Mouse (Mus musculus): ENCODE results near the gene Meox1.

Gene Meox1

GRCm38 (mm10) chr11:101858742-101859141 is 35.4 kb downstream of the Meox1 start:
- no peak for ATAC-seq (ENCODE audit: insufficient number of reproducible peaks, low FRiP score, low TSS enrichment)

- ATAC-seq (ENCODE audit: insufficient number of reproducible peaks, low FRiP score, low TSS enrichment): no peak
These were observed 38.0 kb downstream of the Meox1 start for GRCm38 (mm10) chr11:101855950-101856712.

- no peak for ATAC-seq (ENCODE audit: insufficient number of reproducible peaks, low FRiP score, low TSS enrichment)
These were observed 43.1 kb downstream of the Meox1 start for GRCm38 (mm10) chr11:101851042-101851441.

GRCm38 (mm10) chr11:101849286-101849685 is 44.9 kb downstream of the Meox1 start:
- ATAC-seq (ENCODE audit: insufficient number of reproducible peaks, low FRiP score, low TSS enrichment): no peak

- ATAC-seq (ENCODE audit: insufficient number of reproducible peaks, low FRiP score, low TSS enrichment): no peak
These were observed 46.7 kb downstream of the Meox1 start for GRCm38 (mm10) chr11:101847509-101847908.

GRCm38 (mm10) chr11:101842773-101843163 is 51.4 kb downstream of the Meox1 start:
- ATAC-seq (ENCODE audit: insufficient number of reproducible peaks, low FRiP score, low TSS enrichment): no peak; the same call in 1 of the 2 replicates

- peak; percentile 86 for ATAC-seq (ENCODE audit: insufficient number of reproducible peaks, low FRiP score, low TSS enrichment)
These were observed 52.0 kb downstream of the Meox1 start for GRCm38 (mm10) chr11:101841998-101842772.

GRCm38 (mm10) chr11:101840405-101840804 is 53.8 kb downstream of the Meox1 start:
- ATAC-seq (ENCODE audit: insufficient number of reproducible peaks, low FRiP score, low TSS enrichment): no peak

GRCm38 (mm10) chr11:101839426-101839825 is 54.7 kb downstream of the Meox1 start:
- ATAC-seq (ENCODE audit: insufficient number of reproducible peaks, low FRiP score, low TSS enrichment): peak; percentile 45; the same call in 1 of the 2 replicates

GRCm38 (mm10) chr11:101832001-101832400 is 62.2 kb downstream of the Meox1 start:
- no peak for ATAC-seq (ENCODE audit: insufficient number of reproducible peaks, low FRiP score, low TSS enrichment)

- ATAC-seq (ENCODE audit: insufficient number of reproducible peaks, low FRiP score, low TSS enrichment): no peak
These were observed 63.6 kb downstream of the Meox1 start for GRCm38 (mm10) chr11:101830616-101831015.

- no peak for ATAC-seq (ENCODE audit: insufficient number of reproducible peaks, low FRiP score, low TSS enrichment)
These were observed 64.1 kb downstream of the Meox1 start for GRCm38 (mm10) chr11:101830112-101830511.

GRCm38 (mm10) chr11:101828718-101829117 is 65.5 kb downstream of the Meox1 start:
- no peak for ATAC-seq (ENCODE audit: insufficient number of reproducible peaks, low FRiP score, low TSS enrichment)
